Mouse (Mus musculus) macrophage (primary cell): ENCODE results near the gene Znhit6. TPM values are rescaled to one million over a fixed set of nuclear protein-coding genes. Genes with fewer than 3 reads are reported as not detected.

Experiments used
- H3K27ac ChIP-seq: fragments of 350-480 bp; formaldehyde crosslinking; 2 replicates; pipeline ENCODE4 v1.9.0; 2021
- H3K36me3 ChIP-seq: fragments of 350-480 bp; formaldehyde crosslinking; 2 replicates; pipeline ENCODE4 v1.9.0; 2021; ENCODE audit errors: inconsistent target
- H3K4me3 ChIP-seq: fragments of 350-480 bp; formaldehyde crosslinking; 2 replicates; pipeline ENCODE4 v1.9.0; 2021; ENCODE audit errors: inconsistent target
- H3K79me2 ChIP-seq: fragments of 350-480 bp; formaldehyde crosslinking; 2 replicates; pipeline ENCODE4 v1.9.0; 2021; ENCODE audit errors: inconsistent target
- WGBS: methylation state at CpG from one replicate; pipeline ENCODE4 v1.1.7; 2026; ENCODE audit warnings: inconsistent platforms; ENCODE audit not compliant: missing documents; 5-methylcytosine and 5-hydroxymethylcytosine counted together
- polyA plus RNA-seq: library from polyadenylated mRNA; stranded (reverse); fragments of 250-400 nt; gene quantifications from 3 replicates; pipeline ENCODE4 v1.2.4, GENCODE M21; 2018; ENCODE audit warnings: inconsistent platforms

The Znhit6 gene
- polyA plus RNA-seq, 1 experiment from 2014 or later = 10.3 TPM

GRCm38 (mm10) chr3:145590562-145590961 lies 14.6 kb downstream of the Znhit6 start:
- 100% methylated on average over 4 of the region's 4 CpGs for WGBS
- Histone ChIP-seq H3K4me3 (no peak overlapping the region), H3K36me3 (peaks cover 42% of the 10 kb centered on the region), H3K27ac (no peak overlapping the region), H3K79me2 (no peaks in the 10 kb centered on the region)

- Histone ChIP-seq H3K27ac (no peak overlapping the region), H3K4me3 (no peak overlapping the region), H3K36me3 (peaks cover 30% of the 10 kb centered on the region), H3K79me2 (no peaks in the 10 kb centered on the region)
- WGBS = 93% methylated on average over 6 of the region's 6 CpGs
These were observed 16.0 kb downstream of the Znhit6 start for GRCm38 (mm10) chr3:145591841-145592542.

DNA sequence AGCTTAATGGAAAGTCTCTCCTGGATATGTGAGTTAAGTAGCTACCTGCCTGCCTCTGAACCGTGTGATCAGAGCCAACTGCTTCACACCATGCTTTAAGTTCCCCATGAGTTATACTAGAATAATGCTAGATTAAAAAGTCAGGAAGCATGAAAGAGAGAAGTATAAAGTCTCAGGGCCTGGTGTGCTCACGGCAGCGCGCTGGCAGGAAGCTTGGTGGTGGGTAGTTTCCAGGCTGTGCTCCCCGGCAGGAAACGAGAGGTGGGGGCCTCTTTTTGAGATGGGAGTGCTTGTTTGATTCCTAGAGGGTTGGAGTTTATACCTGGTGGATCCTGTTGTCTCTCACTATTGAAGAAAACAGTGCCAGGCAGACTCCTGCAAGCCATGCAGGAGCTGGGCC lies 19.3 kb downstream of the Znhit6 start:
- Histone ChIP-seq H3K36me3 (peaks cover 36% of the 10 kb centered on the region), H3K4me3 (no peak overlapping the region), H3K27ac (no peak overlapping the region), H3K79me2 (no peaks in the 10 kb centered on the region)
- 27% methylated on average over 6 of the region's 6 CpGs for WGBS

DNA sequence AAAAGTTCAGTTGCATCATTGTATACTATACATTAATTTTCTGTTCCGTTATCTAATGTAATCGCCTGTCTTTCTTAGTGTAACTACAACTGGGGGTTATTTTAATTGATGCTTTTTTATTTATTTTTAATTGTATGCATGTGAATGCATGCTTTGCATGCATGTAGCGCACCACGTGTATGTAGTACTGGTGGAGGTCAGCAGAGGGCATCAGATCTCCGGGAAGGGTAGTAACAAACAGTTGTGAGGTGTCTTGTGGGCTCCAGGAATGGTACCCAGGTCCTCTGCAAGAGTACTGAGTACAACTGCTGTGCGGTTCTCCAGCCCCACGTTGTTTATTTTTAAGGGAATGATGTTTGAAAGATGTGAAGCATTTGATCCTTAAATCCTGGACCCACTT lies 23.1 kb downstream of the Znhit6 start:
- WGBS = 98% methylated on average over 7 of the region's 7 CpGs
- peaks cover 48% of the 10 kb centered on the region for H3K36me3 ChIP-seq
- no peak overlapping the region for H3K27ac ChIP-seq
- H3K4me3 ChIP-seq = no peak overlapping the region
- no peaks in the 10 kb centered on the region for H3K79me2 ChIP-seq

DNA sequence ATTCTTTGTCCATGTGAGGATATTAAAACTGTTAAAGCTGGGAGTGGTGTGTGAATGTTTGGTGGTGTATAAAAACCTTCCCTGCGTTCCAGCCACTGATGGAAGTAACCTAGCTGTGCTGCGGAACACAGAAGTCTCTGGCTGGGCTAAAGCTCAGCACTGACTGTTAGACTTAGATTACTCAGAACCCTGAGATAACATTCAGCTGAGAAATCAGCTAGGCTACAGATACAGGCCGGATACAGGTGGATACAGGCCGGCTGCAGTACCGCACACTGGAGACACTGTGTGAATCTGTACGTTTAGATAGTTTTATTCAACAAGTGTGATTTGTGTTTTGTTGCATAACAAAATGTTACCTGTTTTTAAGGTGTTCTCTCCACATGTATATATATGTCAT lies 24.8 kb downstream of the Znhit6 start:
- Histone ChIP-seq H3K4me3 (no peak overlapping the region), H3K79me2 (no peaks in the 10 kb centered on the region), H3K27ac (no peak overlapping the region), H3K36me3 (peaks cover 48% of the 10 kb centered on the region; the same call in 1 of the 2 replicates)
- WGBS = 94% methylated on average over 6 of the region's 6 CpGs

GRCm38 (mm10) chr3:145601345-145601744 lies 25.3 kb downstream of the Znhit6 start:
- H3K27ac ChIP-seq = no peak overlapping the region
- WGBS = 95% methylated on average over 6 of the region's 6 CpGs
- H3K36me3 ChIP-seq = peaks cover 48% of the 10 kb centered on the region; the same call in 1 of the 2 replicates
- no peak overlapping the region for H3K4me3 ChIP-seq
- no peaks in the 10 kb centered on the region for H3K79me2 ChIP-seq

- WGBS = 73% methylated on average over 11 of the region's 11 CpGs
- H3K79me2 ChIP-seq = no peaks in the 10 kb centered on the region
- H3K4me3 ChIP-seq = no peak overlapping the region
- H3K36me3 ChIP-seq = peaks cover 48% of the 10 kb centered on the region; the same call in 1 of the 2 replicates
- no peak overlapping the region for H3K27ac ChIP-seq
These were observed 26.6 kb downstream of the Znhit6 start for GRCm38 (mm10) chr3:145602410-145603206.

- WGBS = 98% methylated on average over 5 of the region's 5 CpGs
- Histone ChIP-seq H3K36me3 (peaks cover 33% of the 10 kb centered on the region; the same call in 1 of the 2 replicates), H3K4me3 (no peak overlapping the region), H3K27ac (no peak overlapping the region), H3K79me2 (no peaks in the 10 kb centered on the region)
These were observed 29.6 kb downstream of the Znhit6 start for GRCm38 (mm10) chr3:145605437-145606123.

DNA sequence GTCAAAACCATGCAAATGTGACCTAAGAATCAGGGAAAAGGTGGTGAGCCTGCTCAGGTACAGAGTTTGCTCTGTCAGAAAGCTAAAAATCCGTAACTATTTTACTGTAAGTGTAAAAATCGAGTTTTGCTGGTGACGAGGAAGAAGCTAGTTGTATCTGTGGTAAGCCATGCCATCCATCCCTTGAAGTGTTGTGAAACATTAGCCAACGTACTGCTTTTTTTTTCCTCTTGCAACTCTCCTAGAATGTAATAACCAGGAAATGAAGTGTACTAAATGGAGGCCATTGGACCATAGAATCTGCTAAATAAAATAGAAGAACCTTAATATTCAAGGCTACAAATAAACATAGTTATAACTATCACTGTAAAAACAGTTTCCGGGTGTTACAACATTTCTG lies 32.3 kb downstream of the Znhit6 start:
- Histone ChIP-seq H3K79me2 (no peaks in the 10 kb centered on the region), H3K36me3 (peaks cover 19% of the 10 kb centered on the region; the same call in 1 of the 2 replicates), H3K4me3 (no peak overlapping the region), H3K27ac (no peak overlapping the region)
- 57% methylated on average over 5 of the region's 5 CpGs for WGBS

GRCm38 (mm10) chr3:145612662-145613061 lies 36.7 kb downstream of the Znhit6 start:
- WGBS = 19% methylated on average over 4 of the region's 4 CpGs
- H3K4me3 ChIP-seq = no peak overlapping the region

GRCm38 (mm10) chr3:145613234-145613633 lies 37.2 kb downstream of the Znhit6 start:
- no peaks in the 10 kb centered on the region for H3K36me3 ChIP-seq
- H3K27ac ChIP-seq = no peak overlapping the region
- no peaks in the 10 kb centered on the region for H3K79me2 ChIP-seq
- 97% methylated on average over 4 of the region's 4 CpGs for WGBS
- H3K4me3 ChIP-seq = no peak overlapping the region

More at GRCm38 (mm10) chr3:145612662-145613061, 36.7 kb downstream of the Znhit6 start:
- Histone ChIP-seq H3K79me2 (no peaks in the 10 kb centered on the region), H3K27ac (no peak overlapping the region), H3K36me3 (no peaks in the 10 kb centered on the region)

GRCm38 (mm10) chr3:145614362-145615115 lies 38.5 kb downstream of the Znhit6 start:
- Histone ChIP-seq H3K79me2 (no peaks in the 10 kb centered on the region), H3K27ac (no peak overlapping the region), H3K4me3 (no peak overlapping the region), H3K36me3 (no peaks in the 10 kb centered on the region)
- 26% methylated on average over 17 of the region's 17 CpGs for WGBS

GRCm38 (mm10) chr3:145618299-145618698 lies 42.3 kb downstream of the Znhit6 start:
- no peak overlapping the region for H3K27ac ChIP-seq
- WGBS = 54% methylated on average over 9 of the region's 9 CpGs

More at GRCm38 (mm10) chr3:145618299-145618698, 42.3 kb downstream of the Znhit6 start:
- Histone ChIP-seq H3K79me2 (no peaks in the 10 kb centered on the region), H3K4me3 (no peak overlapping the region), H3K36me3 (no peaks in the 10 kb centered on the region)
